Mouse (Mus musculus) liver, embryonic 14.5 days (tissue): ENCODE results near the gene Ube4b. TPM values are rescaled to one million over a fixed set of nuclear protein-coding genes. Genes with fewer than 3 reads are reported as not detected.

ENCODE experiments used
- ATAC-seq: fragments of 200-750 bp; cut with Nextera tagmentation; 2 replicates; pipeline ENCODE4 v1.8.0; 2017; ENCODE audit warnings: moderate number of reproducible peaks, mild to moderate bottlenecking, moderate library complexity; ENCODE audit not compliant: insufficient read depth
- DNase-seq, 3 experiments: peaks; one replicate each; pipeline ENCODE4 v3.0.0-alpha.2; 2012 to 2013; ENCODE audit warnings: low read depth in 3 of 3, low spot score in 3 of 3
- H3K27ac ChIP-seq: fragments of 300-500 bp; sonication (generic); 2 replicates; pipeline ENCODE4 v1.5.1; 2014; ENCODE audit warnings: moderate library complexity, mild to moderate bottlenecking, control low read depth, inconsistent platforms
- H3K27me3 ChIP-seq: fragments of 300-500 bp; sonication (generic); 2 replicates; pipeline ENCODE4 v1.6.1; 2014; ENCODE audit warnings: mild to moderate bottlenecking, low read length, moderate library complexity; ENCODE audit not compliant: control insufficient read depth, insufficient read depth
- H3K36me3 ChIP-seq: fragments of 300-500 bp; sonication (generic); replicated peaks from 2 replicates; pipeline ENCODE4 v1.6.1; 2014; ENCODE audit warnings: low read depth; ENCODE audit not compliant: control insufficient read depth, insufficient read depth
- H3K4me1 ChIP-seq, 2 experiments: fragments of 200-500 bp in 1 of 2; fragments of 300-500 bp in 1 of 2; sonication (generic) in 1 of 2; replicated peaks; 2 replicates each; pipeline ENCODE4 v1.6.1; 2012 to 2014; ENCODE audit warnings: antibody characterized with exemption in 1 of 2, inconsistent platforms in 1 of 2, low read length in 1 of 2; ENCODE audit not compliant: control insufficient read depth in 2 of 2, insufficient read depth in 2 of 2
- H3K4me2 ChIP-seq: fragments of 300-500 bp; sonication (generic); 2 replicates; pipeline ENCODE4 v1.6.1; 2014; ENCODE audit warnings: low read depth, mild to moderate bottlenecking, control low read depth, moderate library complexity
- H3K4me3 ChIP-seq, 2 experiments: fragments of 200-500 bp in 1 of 2; fragments of 300-500 bp in 1 of 2; sonication (generic) in 1 of 2; 2 replicates each; pipeline ENCODE4 v1.5.1; 2012 to 2014; ENCODE audit warnings: low read depth in 2 of 2, low read length in 2 of 2, mild to moderate bottlenecking in 2 of 2, control low read depth in 1 of 2, inconsistent platforms in 1 of 2, moderate library complexity in 1 of 2; ENCODE audit not compliant: insufficient read depth in 1 of 2
- H3K9ac ChIP-seq: fragments of 300-500 bp; sonication (generic); replicated peaks from 2 replicates; pipeline ENCODE4 v1.6.1; 2014; ENCODE audit warnings: mild to moderate bottlenecking, control low read depth, moderate library complexity
- H3K9me3 ChIP-seq: fragments of 300-500 bp; sonication (generic); 2 replicates; pipeline ENCODE4 v1.6.1; 2016; ENCODE audit warnings: low read length, mixed read lengths; ENCODE audit not compliant: control insufficient read depth
- CTCF ChIP-seq: IDR thresholded peaks from 2 replicates; pipeline ENCODE4 v1.5.1; 2016; ENCODE audit warnings: antibody characterized with exemption, low read depth, control low read depth
- EP300 ChIP-seq: IDR thresholded peaks from 2 replicates; pipeline ENCODE4 v1.6.1; 2016; ENCODE audit warnings: antibody characterized with exemption, low read depth
- WGBS: fragments of 180-500 bp; shearing (Covaris S2); extraction: QIAGEN DNeasy Blood & Tissue Kit; methylation state at CpG from one replicate; pipeline ENCODE4 v1.1.7; 2014; ENCODE audit not compliant: insufficient replicate concordance; 5-methylcytosine and 5-hydroxymethylcytosine counted together
- polyA plus RNA-seq, 2 experiments: library from polyadenylated mRNA; depleted of rRNA in 1 of 2; stranded (reverse) in 1 of 2; unstranded in 1 of 2; fragments of >200 nt; fragmentation: Nextera tagmentation in 1 of 2; extraction: Ambion mirVana in 1 of 2; gene quantifications; 2 replicates each; pipeline versions ENCODE4 v1.2.1 to v1.2.3; 2012 to 2014

Gene Ube4b
- polyA plus RNA-seq, 2 experiments = 8.2 to 16.7 TPM

DNA sequence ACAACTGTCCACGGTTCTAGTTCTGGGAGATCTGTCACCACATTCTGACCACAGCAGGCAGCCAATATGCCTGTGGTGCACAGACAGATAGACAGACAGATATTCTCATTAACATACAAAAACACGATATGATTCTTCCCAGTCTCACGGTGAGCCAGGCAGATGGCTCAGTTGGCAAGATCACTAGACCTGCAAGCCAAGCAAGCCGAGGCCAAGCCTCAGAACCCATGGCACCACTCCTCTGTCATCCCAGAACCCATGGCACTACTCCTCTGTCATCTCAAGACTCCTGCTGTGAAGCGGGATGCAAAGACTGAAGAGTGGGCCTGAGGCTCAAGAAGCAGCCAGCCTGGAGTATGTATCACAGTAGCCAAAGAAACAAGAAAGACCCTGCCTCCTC lies 3.0 kb upstream of the Ube4b start:
- Histone ChIP-seq H3K9ac (no peak overlapping the region), H3K36me3 (no peaks in the 10 kb centered on the region), H3K4me3 (no peak overlapping the region), H3K4me1 (peaks cover 6% of the 10 kb centered on the region in 2 experiments), H3K27ac (no peak overlapping the region), H3K4me2 (no peak overlapping the region), H3K27me3 (no peaks in the 10 kb centered on the region), H3K9me3 (no peaks in the 10 kb centered on the region)
- 54% methylated on average over 5 of the region's 5 CpGs for WGBS
- DNase-seq = no peak
- no peak for ATAC-seq
- TF ChIP-seq EP300 (no peak), CTCF (no peak)

DNA sequence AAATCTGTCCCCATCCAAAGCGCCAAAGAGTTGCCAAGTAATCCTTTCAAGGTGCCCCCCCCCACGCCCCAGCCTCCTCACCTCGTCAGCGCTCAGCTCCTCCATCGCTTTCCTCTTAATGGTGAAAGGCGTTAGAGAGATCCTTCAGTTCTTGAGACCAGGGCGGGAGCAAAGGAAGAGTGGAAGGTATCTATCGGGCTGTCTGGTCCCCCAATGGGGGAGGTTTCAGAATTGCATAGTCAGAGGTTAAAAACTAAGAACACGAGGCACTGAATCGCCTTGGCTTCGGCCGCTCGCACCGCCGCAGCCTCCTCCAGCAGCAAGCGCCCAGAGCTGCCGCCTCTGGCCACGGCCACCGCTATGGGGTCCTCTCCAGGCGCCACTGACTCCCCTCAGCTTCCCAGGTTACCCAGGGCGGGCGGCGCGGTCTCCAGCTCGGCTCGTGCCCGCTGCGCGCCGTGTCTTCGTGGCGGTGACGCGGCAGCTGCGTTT lies 702 bp downstream of the Ube4b start:
- peaks cover 7 to 8% of the 10 kb centered on the region in 2 experiments for H3K4me1 ChIP-seq
- ATAC-seq (peak; percentile 68), DNase-seq (peak in 2 of 3 experiments; percentile 31 to 38)
- no peaks in the 10 kb centered on the region for H3K9me3 ChIP-seq
- H3K4me3 ChIP-seq = peak overlapping the region; percentile 79 to 97
- H3K27ac ChIP-seq = peak overlapping the region; percentile 83
- under 1% methylated on average over 32 of the region's 35 CpGs for WGBS
- peak overlapping the region; percentile 95 for H3K4me2 ChIP-seq
- no peak for TF ChIP-seq CTCF
- TF ChIP-seq EP300 = no peak
- H3K9ac ChIP-seq = peak overlapping the region; percentile 95
- H3K27me3 ChIP-seq = no peaks in the 10 kb centered on the region
- no peaks in the 10 kb centered on the region for H3K36me3 ChIP-seq

DNA sequence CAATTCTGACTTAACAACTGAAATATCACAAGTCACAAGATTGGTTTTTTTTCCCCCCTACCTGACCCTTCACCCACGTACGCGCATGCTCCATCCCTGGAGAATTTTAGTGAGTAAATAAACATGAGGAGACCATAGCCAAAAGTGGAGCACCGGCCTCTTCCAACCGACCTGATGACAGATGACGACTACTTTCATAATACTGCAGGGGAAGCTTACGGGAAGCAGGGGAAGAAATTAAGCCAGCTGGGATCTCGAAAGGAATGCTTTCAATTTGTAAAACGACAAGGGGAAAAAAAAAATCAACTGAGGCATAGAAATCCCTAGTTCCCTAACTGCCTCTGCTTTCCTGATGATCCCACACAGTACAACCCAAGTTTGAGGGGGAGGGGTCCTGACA lies 1.8 kb downstream of the Ube4b start:
- peak overlapping the region; percentile 51 to 97 for H3K4me3 ChIP-seq
- H3K36me3 ChIP-seq = no peaks in the 10 kb centered on the region
- peak overlapping the region; percentile 95 for H3K4me2 ChIP-seq
- H3K27me3 ChIP-seq = no peaks in the 10 kb centered on the region
- no peak overlapping the region for H3K27ac ChIP-seq
- peak overlapping the region; percentile 46 for H3K9ac ChIP-seq
- no peak for DNase-seq
- no peak for ATAC-seq
- TF ChIP-seq EP300 = no peak
- H3K4me1 ChIP-seq = peaks cover 7 to 8% of the 10 kb centered on the region in 2 experiments
- H3K9me3 ChIP-seq = no peaks in the 10 kb centered on the region
- 11% methylated on average over 9 of the region's 9 CpGs for WGBS

DNA sequence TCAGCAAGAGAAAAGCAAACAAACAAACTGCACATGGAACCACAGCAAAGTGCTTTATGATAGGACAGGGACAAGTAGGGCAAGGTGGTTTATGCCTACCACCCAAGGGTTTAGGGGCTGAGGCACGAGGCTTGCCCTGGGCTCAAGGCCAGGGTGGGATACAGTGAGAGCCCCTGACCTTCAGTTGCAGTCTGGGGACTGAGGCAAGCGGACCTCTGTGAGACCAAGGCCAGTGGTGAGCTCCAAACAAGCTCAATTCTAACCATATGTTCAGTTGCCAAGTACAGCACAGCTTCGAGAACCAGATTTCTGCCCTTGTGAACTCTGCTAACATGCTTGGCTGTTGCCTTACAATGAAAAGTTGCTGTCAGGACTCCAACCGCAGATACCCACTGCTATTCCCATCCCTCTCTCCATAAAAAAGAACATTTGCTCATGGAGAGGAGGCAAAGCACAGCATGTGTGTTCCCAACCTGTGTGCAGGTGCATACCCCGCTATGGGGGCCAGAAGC lies 8.6 kb downstream of the Ube4b start:
- DNase-seq = no peak

DNA sequence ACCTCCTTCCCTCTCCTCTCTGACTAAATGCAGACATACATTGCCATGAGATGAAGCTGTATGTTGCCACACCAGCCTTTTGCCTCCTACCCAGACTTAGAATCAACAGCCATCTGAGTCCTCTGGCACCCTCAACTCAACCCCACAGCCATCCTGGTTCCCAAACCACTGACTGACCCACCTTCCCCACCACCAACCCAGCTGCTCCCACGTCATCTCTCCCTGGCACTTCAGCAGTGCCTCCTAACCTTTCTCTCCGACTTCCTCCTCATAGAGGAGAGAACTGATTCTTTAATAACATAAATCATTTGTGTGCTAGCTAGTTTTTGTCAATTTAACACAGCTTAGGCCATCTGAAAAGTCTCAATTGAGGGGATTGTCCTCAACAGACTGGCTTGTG lies 9.6 kb downstream of the Ube4b start:
- H3K4me1 ChIP-seq = no peaks in the 10 kb centered on the region; a peak in 3 of 4 replicates
- H3K36me3 ChIP-seq = no peaks in the 10 kb centered on the region
- no peak for ATAC-seq
- no peaks in the 10 kb centered on the region for H3K9me3 ChIP-seq
- DNase-seq = no peak
- H3K4me2 ChIP-seq = no peak overlapping the region
- no peak overlapping the region for H3K9ac ChIP-seq
- WGBS = 49% methylated on average over 2 of the region's 2 CpGs
- TF ChIP-seq EP300 (no peak), CTCF (no peak)
- H3K4me3 ChIP-seq = no peak overlapping the region
- no peak overlapping the region for H3K27ac ChIP-seq
- no peaks in the 10 kb centered on the region for H3K27me3 ChIP-seq

More for the DNA sequence above, 8.6 kb downstream of the Ube4b start:
- Histone ChIP-seq H3K27ac (no peak overlapping the region), H3K4me3 (no peak overlapping the region), H3K9ac (no peak overlapping the region), H3K4me1 (no peaks in the 10 kb centered on the region; a peak in 3 of 4 replicates), H3K36me3 (no peaks in the 10 kb centered on the region), H3K4me2 (no peak overlapping the region), H3K9me3 (no peaks in the 10 kb centered on the region), H3K27me3 (no peaks in the 10 kb centered on the region)
- no peak for ATAC-seq
- no peak for TF ChIP-seq CTCF
- no peak for TF ChIP-seq EP300
- 75% methylated on average over 5 of the region's 5 CpGs for WGBS
